Mouse (Mus musculus) brain, embryonic 18.5 days (tissue): Measurements from ENCODE around the gene Eefsec.

Experiments used
- DNase-seq: peaks from one replicate; pipeline ENCODE4 v3.0.0-alpha.2; 2012; ENCODE audit warnings: low read depth, low spot score

Gene Eefsec

GRCm38 (mm10) chr6:88266055-88266454 lies 180.3 kb downstream of the Eefsec start:
- no peak for DNase-seq

- DNase-seq = no peak
These were observed 181.0 kb downstream of the Eefsec start for GRCm38 (mm10) chr6:88265355-88265754.

- peak; percentile 16 for DNase-seq
These were observed 184.2 kb downstream of the Eefsec start for GRCm38 (mm10) chr6:88262160-88262559.

GRCm38 (mm10) chr6:88260645-88261044 lies 185.7 kb downstream of the Eefsec start:
- no peak for DNase-seq

GRCm38 (mm10) chr6:88259621-88260020 lies 186.7 kb downstream of the Eefsec start:
- DNase-seq = no peak

- DNase-seq = no peak
These were observed 190.9 kb downstream of the Eefsec start for GRCm38 (mm10) chr6:88255435-88255834.

GRCm38 (mm10) chr6:88254082-88254481 lies 192.3 kb downstream of the Eefsec start:
- no peak for DNase-seq

GRCm38 (mm10) chr6:88251798-88252478 lies 194.4 kb downstream of the Eefsec start:
- DNase-seq = no peak

GRCm38 (mm10) chr6:88251396-88251795 lies 194.9 kb downstream of the Eefsec start:
- no peak for DNase-seq

- DNase-seq = no peak
These were observed 197.1 kb downstream of the Eefsec start for GRCm38 (mm10) chr6:88249231-88249630.

GRCm38 (mm10) chr6:88242604-88243003 lies 203.7 kb downstream of the Eefsec start:
- DNase-seq = no peak

GRCm38 (mm10) chr6:88236513-88236912 lies 209.8 kb downstream of the Eefsec start:
- DNase-seq = no peak

GRCm38 (mm10) chr6:88235983-88236382 lies 210.4 kb downstream of the Eefsec start:
- DNase-seq = no peak

- no peak for DNase-seq
These were observed 210.9 kb downstream of the Eefsec start for GRCm38 (mm10) chr6:88235461-88235860.

GRCm38 (mm10) chr6:88233996-88234395 lies 212.3 kb downstream of the Eefsec start:
- no peak for DNase-seq

GRCm38 (mm10) chr6:88232221-88232620 lies 214.1 kb downstream of the Eefsec start:
- no peak for DNase-seq

GRCm38 (mm10) chr6:88231821-88232220 lies 214.5 kb downstream of the Eefsec start:
- no peak for DNase-seq

GRCm38 (mm10) chr6:88229221-88229620 lies 217.1 kb downstream of the Eefsec start:
- DNase-seq = no peak

GRCm38 (mm10) chr6:88227537-88227936 lies 218.8 kb downstream of the Eefsec start:
- DNase-seq = no peak

- no peak for DNase-seq
These were observed 219.8 kb downstream of the Eefsec start for GRCm38 (mm10) chr6:88226570-88226994.

- no peak for DNase-seq
These were observed 224.4 kb downstream of the Eefsec start, which contains the start of gene Dnajb8 for GRCm38 (mm10) chr6:88221968-88222367. Dnajb8 (plus strand) TSS chr6:88222268.

- no peak for DNase-seq
These were observed 227.2 kb downstream of the Eefsec start for GRCm38 (mm10) chr6:88219094-88219493.

- no peak for DNase-seq
These were observed 230.1 kb downstream of the Eefsec start for GRCm38 (mm10) chr6:88216199-88216598.

- DNase-seq = no peak
These were observed 230.5 kb downstream of the Eefsec start for GRCm38 (mm10) chr6:88215797-88216196.
